Mouse (Mus musculus) gastrocnemius, postnatal 36 days (tissue): ENCODE measurements around the gene Tsacc. TPM values are rescaled to one million over a fixed set of nuclear protein-coding genes. Genes with fewer than 3 reads are reported as not detected.
A peak's percentile ranks its signal among the peaks of the same experiment; 100 is the strongest.

Experiments used
- DNase-seq, 2 experiments: peaks; one replicate each; pipeline ENCODE4 v3.0.0; 2022
- intact Hi-C: fragments of 180-260 bp; cut with DNase I; formaldehyde crosslinking; loops from one replicate; pipeline ENCODE4 v1.15.1; 2025
- total RNA-seq, 2 experiments: library from RNA; stranded (reverse); gene quantifications; 2 replicates each; pipeline ENCODE4 v1.2.3; 2021

Gene Tsacc
- total RNA-seq, 2 experiments from 2014 or later, result 4.2 to 5.3 TPM

DNA sequence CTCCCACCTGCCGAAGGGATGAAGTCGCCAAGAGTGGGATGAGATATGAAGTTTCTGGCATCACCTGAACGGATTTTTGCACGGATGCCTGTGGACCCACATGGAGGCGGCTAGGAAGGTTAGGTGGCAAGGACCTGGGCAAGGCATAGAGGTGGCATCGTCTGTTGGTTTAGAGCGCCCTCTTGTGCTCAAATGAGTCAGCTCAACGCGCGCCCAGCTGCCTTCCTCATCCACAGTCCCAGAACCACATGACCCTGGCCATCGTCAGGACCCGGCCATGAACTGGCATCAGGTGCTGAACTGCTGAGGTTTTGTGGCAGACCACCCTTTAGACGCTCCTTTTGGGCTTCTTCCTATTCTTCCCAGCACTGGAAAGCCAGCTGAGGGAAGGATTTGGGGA is 54.3 kb downstream of the Tsacc start:
- intact Hi-C loops, result loop anchor here (2.0 to 5.0 kb wide), 2 partner anchors 156 to 220 kb away; no protein-coding TSS in a partner anchor
- DNase-seq, result peak; percentile 53 to 55

- no peak for DNase-seq
Measured at GRCm38 (mm10) chr3:88241045-88241786, 55.6 kb downstream of the Tsacc start.

DNA sequence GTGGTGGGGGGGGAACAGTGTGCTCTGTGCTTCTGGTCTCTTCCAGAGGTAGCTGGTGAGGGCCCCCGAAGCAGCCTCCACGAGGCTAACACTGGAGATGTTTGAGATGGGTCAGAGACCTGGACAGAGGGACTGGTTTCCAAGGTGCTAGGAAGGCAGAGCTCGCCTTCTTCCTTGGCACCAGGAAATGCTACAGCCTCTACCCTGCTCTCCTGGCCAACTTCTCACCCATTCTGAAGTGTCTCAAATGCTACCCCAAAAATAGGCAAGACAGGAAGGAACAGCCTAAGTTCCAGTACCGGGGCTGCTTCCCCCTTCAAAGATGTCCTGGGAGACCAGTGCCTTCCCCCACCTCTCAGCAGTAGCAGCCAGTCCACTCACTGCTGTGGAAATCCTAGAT is 57.4 kb downstream of the Tsacc start:
- intact Hi-C loops, result no loop called here
- DNase-seq, result no peak

More at GRCm38 (mm10) chr3:88241045-88241786, 55.6 kb downstream of the Tsacc start:
- intact Hi-C loops, result loop anchor here (1.0 to 5.0 kb wide), 2 partner anchors 49 to 219 kb away; no protein-coding TSS in a partner anchor

DNA sequence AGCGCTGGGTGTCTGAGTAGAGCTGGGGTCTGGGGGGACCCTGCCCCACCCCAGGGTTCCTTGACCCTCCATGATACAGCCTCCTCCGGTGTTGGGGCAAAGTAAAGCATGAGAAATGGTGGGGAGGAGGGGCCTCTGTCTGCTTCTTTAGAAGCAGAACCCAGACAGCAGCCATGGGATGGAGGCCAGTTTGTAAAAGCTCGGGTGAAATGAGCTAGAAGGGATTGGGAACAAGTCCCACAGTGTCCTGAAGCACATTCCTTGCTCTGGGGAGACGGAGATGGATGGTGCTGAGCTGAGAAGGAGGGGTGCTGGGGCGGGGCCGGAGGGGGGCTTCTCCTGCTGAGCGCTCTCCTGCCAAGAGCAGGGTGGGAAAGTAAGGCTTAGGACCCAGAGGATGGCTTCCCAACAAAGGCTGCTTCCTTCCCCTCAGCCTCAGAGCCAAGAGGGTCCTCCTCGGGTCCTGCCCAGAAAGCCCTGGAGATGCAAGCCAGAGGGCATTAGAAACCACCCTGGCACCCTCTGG is 57.9 kb downstream of the Tsacc start:
- no peak for DNase-seq
- intact Hi-C loops, result no loop called here

DNA sequence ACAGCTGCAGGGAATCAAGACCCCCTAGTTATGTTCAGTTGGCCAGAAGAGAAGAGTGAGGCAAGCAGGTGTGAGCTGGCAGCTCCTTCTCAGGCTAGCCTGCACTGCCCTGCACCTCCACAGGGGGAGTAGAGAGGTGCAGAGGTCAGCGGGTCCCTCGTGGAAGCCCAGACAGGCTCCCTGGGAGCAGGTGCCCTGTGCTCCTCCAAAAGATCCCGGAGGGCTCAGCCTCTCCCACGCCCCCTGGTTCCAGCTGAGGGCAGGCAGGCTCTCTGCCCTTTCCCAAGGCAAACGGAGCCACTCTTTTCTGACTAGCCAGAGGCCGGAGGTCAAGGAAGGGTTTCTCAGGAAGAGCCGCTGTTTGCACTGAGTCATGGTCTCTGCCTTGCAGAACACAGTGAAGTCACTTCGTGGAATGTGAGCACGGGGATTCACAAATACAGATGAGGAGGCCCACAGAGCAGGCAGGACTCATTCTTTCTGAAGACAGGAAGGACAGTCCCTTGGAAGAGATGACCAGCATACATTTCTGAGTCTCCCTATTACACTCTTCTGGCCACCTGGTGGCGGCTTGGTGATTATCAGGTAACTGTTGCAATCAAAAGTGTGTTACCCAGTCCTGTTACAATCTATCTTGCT is 59.1 kb downstream of the Tsacc start:
- DNase-seq, result no peak
- intact Hi-C loops, result no loop called here

DNA sequence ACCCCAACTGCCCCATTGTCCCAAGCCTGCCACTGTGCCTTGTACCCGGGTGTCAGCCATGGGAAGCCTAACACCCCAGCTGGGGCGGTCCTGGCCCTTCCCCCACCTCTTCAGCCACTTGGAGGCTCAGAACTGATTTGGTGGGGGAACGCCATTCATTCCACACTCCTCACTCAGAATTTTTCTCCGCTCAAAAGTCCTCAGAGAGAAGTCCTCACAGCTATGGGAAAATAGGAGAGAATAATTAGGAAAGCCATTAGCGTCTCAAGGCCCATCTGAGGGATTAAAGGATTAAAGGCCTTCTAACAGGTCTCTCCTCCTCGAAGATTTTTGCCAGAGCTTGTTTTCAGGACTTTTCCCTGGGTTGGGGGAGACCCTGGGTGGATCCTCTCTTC is 59.6 kb downstream of the Tsacc start:
- DNase-seq, result no peak
- intact Hi-C loops, result no loop called here

GRCm38 (mm10) chr3:88235616-88236015 is 61.2 kb downstream of the Tsacc start:
- DNase-seq, result no peak
- intact Hi-C loops, result no loop called here

- no peak for DNase-seq
- intact Hi-C loops, result no loop called here
Measured at GRCm38 (mm10) chr3:88235216-88235615, 61.6 kb downstream of the Tsacc start.

DNA sequence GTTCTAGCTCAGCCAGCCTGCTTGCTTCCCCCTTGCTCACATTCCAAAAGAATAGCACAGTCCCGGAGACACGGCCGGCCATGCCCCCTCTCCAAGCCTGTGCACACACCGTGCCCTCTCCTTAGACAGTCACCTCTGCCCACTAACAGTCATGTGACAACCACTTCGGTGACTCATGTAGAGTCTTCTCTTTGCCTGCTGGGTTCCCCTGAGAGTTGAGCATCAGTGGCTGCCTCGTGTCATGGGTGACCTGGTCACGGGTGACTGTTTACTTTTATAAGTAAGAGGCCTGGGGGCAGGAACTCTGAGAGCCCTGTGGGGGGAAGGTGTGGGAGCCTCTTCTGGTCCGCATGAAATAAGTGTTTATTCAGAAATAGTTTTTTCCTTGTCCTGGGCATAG is 62.8 kb downstream of the Tsacc start:
- intact Hi-C loops, result no loop called here
- DNase-seq, result no peak

DNA sequence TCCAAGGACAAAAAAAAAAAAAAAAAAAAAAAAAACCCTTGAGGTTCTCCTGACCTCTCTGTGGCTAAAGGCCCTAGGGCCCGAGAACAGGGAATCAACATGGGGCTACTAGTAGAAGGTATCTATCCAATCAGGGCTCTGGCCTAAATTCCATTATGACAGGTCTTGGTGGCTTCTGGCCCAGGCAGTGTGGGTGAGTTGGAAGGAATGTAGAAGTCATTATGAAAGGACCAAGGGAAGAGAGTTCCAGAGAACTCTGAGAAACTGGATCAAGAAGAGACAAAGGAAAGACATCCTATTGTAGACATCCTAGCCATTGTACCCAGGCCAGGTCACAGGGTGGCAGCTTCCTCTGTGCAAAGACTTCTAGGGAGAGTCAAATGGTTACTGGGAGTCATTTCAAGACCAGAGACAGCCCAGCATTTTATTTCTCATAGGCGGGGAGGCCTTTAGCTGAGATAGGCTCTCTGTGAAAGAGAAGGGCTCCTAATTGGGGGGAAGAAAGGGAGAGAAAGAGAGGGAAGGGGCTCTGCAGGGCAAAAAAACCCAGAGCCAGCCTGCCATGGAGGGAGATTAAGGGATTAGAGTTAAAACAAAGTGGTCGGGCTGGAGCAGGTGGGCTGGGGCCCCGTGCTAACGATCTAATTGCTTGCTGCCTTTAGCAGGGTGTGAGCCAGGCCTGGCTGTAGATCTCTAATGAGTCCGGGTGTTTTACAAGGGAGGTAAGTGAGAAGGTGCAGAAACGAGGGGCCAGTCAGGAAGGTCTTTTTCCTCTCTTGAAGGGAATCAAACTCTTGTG is 63.7 kb downstream of the Tsacc start:
- no peak for DNase-seq
- intact Hi-C loops, result no loop called here

Other genes with a start within 250 kb of the Tsacc start
- 10 to 100 TPM; 36.3 to 37.9 TPM for gene Naxe, start 238.5 kb downstream of the Tsacc start, total RNA-seq
- gene Ttc24, start 218.7 kb downstream of the Tsacc start, total RNA-seq, result not detected
- gene Iqgap3, start 215.0 kb downstream of the Tsacc start, total RNA-seq, result under 1 TPM; 0.64 TPM
- gene Mef2d, start 154.6 kb downstream of the Tsacc start, total RNA-seq, result 100 to 1,000 TPM; 156 to 174 TPM
- gene Rhbg, start 42.3 kb downstream of the Tsacc start, total RNA-seq, result not detected
- gene Gm38392, start 9.8 kb downstream of the Tsacc start, total RNA-seq, result under 1 TPM; 0.35 to 0.51 TPM
- gene Cct3, start 117 bp upstream of the Tsacc start, total RNA-seq, result 10 to 100 TPM; 85.5 to 97.0 TPM
- gene Glmp, start 28.0 kb upstream of the Tsacc start, total RNA-seq, result 10 to 100 TPM; 34.5 to 45.4 TPM
- gene Tmem79, start 39.1 kb upstream of the Tsacc start, total RNA-seq, result 1 to 10 TPM; 2.0 to 2.4 TPM
- gene Smg5, start 39.3 kb upstream of the Tsacc start, total RNA-seq, result 10 to 100 TPM; 34.8 to 35.8 TPM
- under 1 TPM; 0.26 to 0.42 TPM for gene Paqr6, start 67.6 kb upstream of the Tsacc start, total RNA-seq
- gene Bglap3, start 75.7 kb upstream of the Tsacc start, total RNA-seq, result not detected
- gene Bglap2, start 81.7 kb upstream of the Tsacc start, total RNA-seq, result not detected
- not detected for gene Bglap, start 87.5 kb upstream of the Tsacc start, total RNA-seq
- 10 to 100 TPM; 15.1 to 20.3 TPM for gene Pmf1, start 113.3 kb upstream of the Tsacc start, total RNA-seq
- gene Slc25a44, start 128.1 kb upstream of the Tsacc start, total RNA-seq, result 10 to 100 TPM; 13.0 to 15.6 TPM
- gene Sema4a, start 164.2 kb upstream of the Tsacc start, total RNA-seq, result 1 to 10 TPM; 1.2 to 1.4 TPM
- 10 to 100 TPM; 75.3 to 79.8 TPM for gene Lmna, start 213.0 kb upstream of the Tsacc start, total RNA-seq
- gene Mex3a, start 235.4 kb upstream of the Tsacc start, total RNA-seq, result under 1 TPM; 0.17 to 0.33 TPM